Mouse (Mus musculus) limb, embryonic 14.5 days (tissue): ENCODE measurements around the gene Gucy2g. TPM values are rescaled to one million over a fixed set of nuclear protein-coding genes. Genes with fewer than 3 reads are reported as not detected.

Source experiments
- ATAC-seq: fragments of 200-750 bp; cut with Nextera tagmentation; 2 replicates; pipeline ENCODE4 v1.8.0; 2017; ENCODE audit warnings: low read depth, moderate number of reproducible peaks, moderate TSS enrichment; ENCODE audit not compliant: low FRiP score
- DNase-seq: peaks from one replicate; pipeline ENCODE4 v3.0.0-alpha.2; 2015; ENCODE audit warnings: low spot score
- H3K27ac ChIP-seq: fragments of 300-500 bp; sonication (generic); replicated peaks from 2 replicates; pipeline ENCODE4 v1.5.1; 2014; ENCODE audit warnings: low read depth, mild to moderate bottlenecking, low read length, moderate library complexity, mixed read lengths
- H3K27me3 ChIP-seq: fragments of 300-500 bp; sonication (generic); 2 replicates; pipeline ENCODE4 v1.6.1; 2014; ENCODE audit warnings: low read length, mixed read lengths; ENCODE audit not compliant: control insufficient read depth, insufficient read depth
- H3K36me3 ChIP-seq: fragments of 300-500 bp; sonication (generic); 2 replicates; pipeline ENCODE4 v1.6.1; 2014; ENCODE audit warnings: mild to moderate bottlenecking, low read length, moderate library complexity, mixed read lengths; ENCODE audit not compliant: control insufficient read depth, insufficient read depth
- H3K4me1 ChIP-seq: fragments of 300-500 bp; sonication (generic); 2 replicates; pipeline ENCODE4 v1.6.1; 2014; ENCODE audit warnings: antibody characterized with exemption, low read length, mixed read lengths; ENCODE audit not compliant: control insufficient read depth, insufficient read depth
- H3K4me2 ChIP-seq: fragments of 300-500 bp; sonication (generic); replicated peaks from 2 replicates; pipeline ENCODE4 v1.6.1; 2014; ENCODE audit warnings: low read depth, mild to moderate bottlenecking, low read length, moderate library complexity; ENCODE audit not compliant: severe bottlenecking
- H3K4me3 ChIP-seq: fragments of 300-500 bp; sonication (generic); replicated peaks from 2 replicates; pipeline ENCODE4 v1.5.1; 2014; ENCODE audit warnings: low read length
- H3K9ac ChIP-seq: fragments of 300-500 bp; sonication (generic); 2 replicates; pipeline ENCODE4 v1.6.1; 2014; ENCODE audit warnings: mild to moderate bottlenecking, low read depth, low read length, moderate library complexity; ENCODE audit not compliant: severe bottlenecking
- H3K9me3 ChIP-seq: fragments of 300-500 bp; sonication (generic); 2 replicates; pipeline ENCODE4 v1.6.1; 2016; ENCODE audit warnings: low read length; ENCODE audit not compliant: control insufficient read depth
- POLR2A ChIP-seq: fragments of 200-500 bp; IDR thresholded peaks from 2 replicates; pipeline ENCODE4 v1.8.0; 2012; ENCODE audit warnings: inconsistent platforms, mild to moderate bottlenecking, moderate library complexity, borderline replicate concordance; ENCODE audit not compliant: insufficient read depth, insufficient read length; ENCODE audit errors: extremely low read depth
- WGBS: fragments of 180-500 bp; shearing (Covaris S2); extraction: QIAGEN DNeasy Blood & Tissue Kit; methylation state at CpG from one replicate; pipeline ENCODE4 v1.1.7; 2014; 5-methylcytosine and 5-hydroxymethylcytosine counted together
- polyA plus RNA-seq, 2 experiments: library from polyadenylated mRNA; depleted of rRNA in 1 of 2; stranded (reverse) in 1 of 2; unstranded in 1 of 2; fragments of >200 nt; fragmentation: Nextera tagmentation in 1 of 2; extraction: Ambion mirVana in 1 of 2; gene quantifications; 2 replicates each; pipeline versions ENCODE4 v1.2.1 to v1.2.3; 2012 to 2014

Gucy2g gene
- polyA plus RNA-seq, 2 experiments: 0.11 TPM; not detected in 1

DNA sequence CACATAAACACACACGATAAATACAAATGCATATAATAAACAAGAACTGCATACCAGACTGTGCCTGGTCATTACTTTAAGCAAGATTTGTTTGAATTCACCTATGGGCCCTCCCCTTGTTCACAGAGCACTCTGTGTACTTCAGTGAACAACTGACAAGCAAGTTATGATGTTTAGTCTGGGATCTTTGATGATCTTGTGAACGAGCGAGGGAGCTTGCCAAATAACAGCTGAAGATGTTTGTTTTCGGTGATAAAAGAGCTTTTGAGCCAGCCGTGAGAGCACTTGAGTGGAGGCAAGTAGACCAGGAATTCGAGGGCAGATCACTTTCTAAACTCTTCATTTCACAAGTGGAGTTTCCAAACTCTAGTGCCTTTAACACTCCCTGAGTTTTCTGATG, 72.7 kb downstream of the Gucy2g start:
- WGBS: 68% methylated on average over 6 of the region's 6 CpGs
- ATAC-seq: no peak
- Histone ChIP-seq H3K27ac (no peak overlapping the region), H3K4me1 (no peaks in the 10 kb centered on the region), H3K9me3 (no peaks in the 10 kb centered on the region), H3K4me2 (no peak overlapping the region), H3K36me3 (no peaks in the 10 kb centered on the region), H3K27me3 (no peaks in the 10 kb centered on the region), H3K9ac (no peak overlapping the region), H3K4me3 (no peak overlapping the region)
- TF ChIP-seq POLR2A: no peak
- DNase-seq: no peak

DNA sequence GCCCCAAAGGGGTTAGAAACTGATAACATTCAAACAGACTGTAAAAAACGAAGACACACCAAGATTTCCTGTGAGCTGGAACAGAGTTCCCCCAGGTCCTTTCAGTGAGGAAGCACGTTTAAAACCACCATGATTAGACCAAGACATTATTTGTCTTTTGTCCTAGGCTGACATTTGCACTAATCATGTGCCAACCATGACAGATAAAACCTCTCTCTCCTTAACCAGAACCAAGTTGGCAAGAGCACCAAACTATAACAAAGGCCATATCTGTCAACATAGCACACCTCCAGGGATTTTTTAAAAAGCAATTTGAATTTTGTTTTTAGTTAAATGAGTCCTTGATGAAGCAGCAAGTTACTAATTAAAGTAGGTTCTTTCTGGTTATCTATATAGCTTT, 73.3 kb downstream of the Gucy2g start:
- Histone ChIP-seq H3K9ac (no peak overlapping the region), H3K9me3 (no peaks in the 10 kb centered on the region), H3K4me3 (no peak overlapping the region), H3K4me1 (no peaks in the 10 kb centered on the region), H3K4me2 (no peak overlapping the region), H3K27ac (no peak overlapping the region), H3K36me3 (no peaks in the 10 kb centered on the region), H3K27me3 (no peaks in the 10 kb centered on the region)
- WGBS: 60% methylated on average over 2 of the region's 2 CpGs
- no peak for DNase-seq
- no peak for ATAC-seq
- TF ChIP-seq POLR2A: no peak

DNA sequence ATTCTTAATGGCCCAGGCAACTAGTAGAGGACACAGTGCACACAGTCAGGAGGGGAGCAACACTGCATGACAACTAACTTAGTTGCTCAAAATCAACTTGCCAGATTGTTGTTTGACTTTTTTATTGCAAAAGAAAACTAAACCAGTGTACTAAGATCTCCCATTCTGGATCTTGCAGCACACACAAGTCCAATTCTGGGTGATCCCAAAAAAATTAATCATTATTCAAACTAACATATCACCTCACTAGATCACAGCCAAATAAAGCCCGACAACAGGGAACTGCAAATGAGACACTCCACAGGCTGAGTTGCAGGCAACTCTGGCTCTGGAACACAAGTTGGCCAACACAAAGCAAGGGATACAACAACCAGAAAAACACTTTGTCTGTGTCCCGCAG, 74.3 kb downstream of the Gucy2g start:
- WGBS: 90% methylated on average over 2 of the region's 2 CpGs
- no peaks in the 10 kb centered on the region for H3K4me1 ChIP-seq
- no peak overlapping the region for H3K4me2 ChIP-seq
- no peak overlapping the region for H3K4me3 ChIP-seq
- H3K36me3 ChIP-seq: no peaks in the 10 kb centered on the region
- H3K9me3 ChIP-seq: no peaks in the 10 kb centered on the region
- no peaks in the 10 kb centered on the region for H3K27me3 ChIP-seq
- ATAC-seq: no peak
- no peak overlapping the region for H3K27ac ChIP-seq
- H3K9ac ChIP-seq: no peak overlapping the region
- no peak for DNase-seq
- TF ChIP-seq POLR2A: no peak

DNA sequence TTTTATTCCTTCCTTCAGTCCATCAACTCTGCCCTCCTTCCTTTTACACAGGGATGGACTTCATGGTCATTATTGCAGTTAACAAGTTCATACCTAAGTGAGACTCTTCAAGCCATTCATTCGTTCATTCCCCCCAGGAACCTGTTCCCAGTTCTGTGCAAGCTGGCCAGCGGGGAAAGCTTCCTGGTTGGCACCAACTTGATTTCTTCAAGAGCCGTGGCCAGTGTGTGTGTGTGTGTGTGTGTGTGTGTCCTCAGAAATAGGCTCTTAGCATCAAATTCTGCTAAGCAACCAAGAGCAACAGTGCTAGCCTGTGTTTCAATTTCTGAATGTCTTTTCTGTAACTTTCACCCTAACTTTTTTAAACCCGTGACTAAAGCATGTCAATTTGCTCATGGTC, 75.1 kb downstream of the Gucy2g start:
- ATAC-seq (no peak), DNase-seq (no peak)
- Histone ChIP-seq H3K9me3 (no peaks in the 10 kb centered on the region), H3K4me2 (no peak overlapping the region), H3K27me3 (no peaks in the 10 kb centered on the region), H3K27ac (no peak overlapping the region), H3K4me3 (no peak overlapping the region), H3K9ac (no peak overlapping the region), H3K4me1 (no peaks in the 10 kb centered on the region), H3K36me3 (no peaks in the 10 kb centered on the region)
- 75% methylated on average over 4 of the region's 4 CpGs for WGBS
- no peak for TF ChIP-seq POLR2A

GRCm38 (mm10) chr19:55165183-55165865, 75.7 kb downstream of the Gucy2g start:
- Histone ChIP-seq H3K27me3 (no peaks in the 10 kb centered on the region), H3K9ac (no peak overlapping the region), H3K4me3 (no peak overlapping the region), H3K4me1 (no peaks in the 10 kb centered on the region), H3K36me3 (no peaks in the 10 kb centered on the region), H3K9me3 (no peaks in the 10 kb centered on the region), H3K4me2 (no peak overlapping the region), H3K27ac (no peak overlapping the region)
- ATAC-seq (no peak), DNase-seq (no peak)
- 74% methylated on average over 1 of the region's 1 CpGs for WGBS
- no peak for TF ChIP-seq POLR2A
